Mouse (Mus musculus): ENCODE measurements at regions not wholly inside any gene's neighbourhood (a gene's known extent, or its start where the extent isn't known, plus 50 kb on each side); places are given as distances from the start of the nearest gene placed in this dataset.
A peak's percentile ranks its signal among the peaks of the same experiment; 100 is the strongest.

- H3K27me3 ChIP-seq, result no peaks in the 10 kb centered on the region
- ATAC-seq (no peak), DNase-seq (ENCODE audit: low read depth, low spot score) (no peak)
- ChIA-PET POLR2A (no interaction called here), CTCF (no interaction called here)
- no peak for TF ChIP-seq CTCF (IDR thresholded peaks at IDR 0.05)
- in situ Hi-C loops (cut with MboI; ENCODE audit: low pct_unique_long_range_greater_than_20kb), result no loop called here
Measured at GRCm38 (mm10) chr15:52898107-52898506, 986.6 kb upstream of the Gm7489 start.

- ChIA-PET CTCF (interaction anchor here (1.4 kb wide), 1 partner anchor 10 kb away, joined by 4 read pairs; no protein-coding TSS in a partner anchor), POLR2A (no interaction called here)
- ATAC-seq, result no peak
Measured at GRCm38 (mm10) chr15:52899403-52899802, 985.3 kb upstream of the Gm7489 start.

GRCm38 (mm10) chr15:52899822-52900221 is 984.9 kb upstream of the Gm7489 start:
- ATAC-seq (no peak), DNase-seq (ENCODE audit: low read depth, low spot score) (no peak)
- ChIA-PET CTCF (interaction anchor here (1.4 kb wide), 1 partner anchor 10 kb away, joined by 4 read pairs; no protein-coding TSS in a partner anchor), POLR2A (no interaction called here)
- H3K27me3 ChIP-seq, result no peaks in the 10 kb centered on the region
- no peak for TF ChIP-seq CTCF (IDR thresholded peaks at IDR 0.05)
- in situ Hi-C loops (cut with MboI; ENCODE audit: low pct_unique_long_range_greater_than_20kb), result no loop called here

More at GRCm38 (mm10) chr15:52899403-52899802, 985.3 kb upstream of the Gm7489 start:
- DNase-seq (ENCODE audit: low read depth, low spot score), result no peak
- no peak for TF ChIP-seq CTCF (IDR thresholded peaks at IDR 0.05)
- no peaks in the 10 kb centered on the region for H3K27me3 ChIP-seq
- in situ Hi-C loops (cut with MboI; ENCODE audit: low pct_unique_long_range_greater_than_20kb), result no loop called here

- no peaks in the 10 kb centered on the region for H3K27me3 ChIP-seq
- DNase-seq (ENCODE audit: low read depth, low spot score) (no peak), ATAC-seq (no peak)
- in situ Hi-C loops (cut with MboI; ENCODE audit: low pct_unique_long_range_greater_than_20kb), result no loop called here
- POLR2A ChIA-PET, result no interaction called here
- no peak for TF ChIP-seq CTCF (IDR thresholded peaks at IDR 0.05)
- CTCF ChIA-PET, result no interaction called here
Measured at GRCm38 (mm10) chr15:52905231-52905630, 979.5 kb upstream of the Gm7489 start.

GRCm38 (mm10) chr15:52907217-52907616 is 977.5 kb upstream of the Gm7489 start:
- ChIA-PET POLR2A (no interaction called here), CTCF (interaction anchor here (1.2 kb wide), 1 partner anchor 20 kb away, joined by 3 read pairs; no protein-coding TSS in a partner anchor)
- in situ Hi-C loops (cut with MboI; ENCODE audit: low pct_unique_long_range_greater_than_20kb), result no loop called here
- no peak for DNase-seq (ENCODE audit: low read depth, low spot score)
- TF ChIP-seq CTCF (IDR thresholded peaks at IDR 0.05), result peak; percentile 41
- H3K27me3 ChIP-seq, result no peaks in the 10 kb centered on the region
- ATAC-seq, result no peak

GRCm38 (mm10) chr15:52922277-52922676 is 962.4 kb upstream of the Gm7489 start:
- in situ Hi-C loops (cut with MboI; ENCODE audit: low pct_unique_long_range_greater_than_20kb), result no loop called here
- H3K27me3 ChIP-seq, result no peaks in the 10 kb centered on the region
- no peak for TF ChIP-seq CTCF (IDR thresholded peaks at IDR 0.05)
- ChIA-PET CTCF (interaction anchor here (1.9 kb wide), 1 partner anchor 21 kb away, joined by 4 read pairs; no protein-coding TSS in a partner anchor), POLR2A (no interaction called here)
- DNase-seq (ENCODE audit: low read depth, low spot score) (no peak), ATAC-seq (no peak)

GRCm38 (mm10) chr15:52928408-52928807 is 956.3 kb upstream of the Gm7489 start:
- CTCF ChIA-PET, result interaction anchor here (1.0 kb wide), 1 partner anchor 21 kb away, joined by 3 read pairs; no protein-coding TSS in a partner anchor

GRCm38 (mm10) chr15:52937138-52937537 is 947.6 kb upstream of the Gm7489 start:
- H3K27me3 ChIP-seq, result no peaks in the 10 kb centered on the region
- DNase-seq (ENCODE audit: low read depth, low spot score), result no peak
- no peak for ATAC-seq
- CTCF ChIA-PET, result no interaction called here
- POLR2A ChIA-PET, result no interaction called here
- in situ Hi-C loops (cut with MboI; ENCODE audit: low pct_unique_long_range_greater_than_20kb), result loop anchor here (25.0 kb wide), 1 partner anchor 750 kb away; no protein-coding TSS in a partner anchor
- no peak for TF ChIP-seq CTCF (IDR thresholded peaks at IDR 0.05)

More at GRCm38 (mm10) chr15:52928408-52928807, 956.3 kb upstream of the Gm7489 start:
- no peaks in the 10 kb centered on the region for H3K27me3 ChIP-seq
- in situ Hi-C loops (cut with MboI; ENCODE audit: low pct_unique_long_range_greater_than_20kb), result loop anchor here (5.0 to 25.0 kb wide), 2 partner anchors 414 to 759 kb away; no protein-coding TSS in a partner anchor
- TF ChIP-seq CTCF (IDR thresholded peaks at IDR 0.05), result no peak
- POLR2A ChIA-PET, result no interaction called here
- DNase-seq (ENCODE audit: low read depth, low spot score), result peak; percentile 92
- peak; percentile 98 for ATAC-seq

GRCm38 (mm10) chr15:52944592-52944991 is 940.1 kb upstream of the Gm7489 start:
- ChIA-PET CTCF (interaction anchor here (1.9 kb wide), 1 partner anchor 9 kb away, joined by 8 read pairs; no protein-coding TSS in a partner anchor), POLR2A (no interaction called here)
- H3K27me3 ChIP-seq, result no peaks in the 10 kb centered on the region
- ATAC-seq (no peak), DNase-seq (ENCODE audit: low read depth, low spot score) (no peak)
- no peak for TF ChIP-seq CTCF (IDR thresholded peaks at IDR 0.05)
- in situ Hi-C loops (cut with MboI; ENCODE audit: low pct_unique_long_range_greater_than_20kb), result loop anchor here (25.0 kb wide), 1 partner anchor 743 kb away; no protein-coding TSS in a partner anchor

- peak; percentile 24 for DNase-seq (ENCODE audit: low read depth, low spot score)
- ChIA-PET CTCF (no interaction called here), POLR2A (no interaction called here)
- H3K27me3 ChIP-seq, result no peaks in the 10 kb centered on the region
- in situ Hi-C loops (cut with MboI; ENCODE audit: low pct_unique_long_range_greater_than_20kb), result loop anchor here (25.0 kb wide), 1 partner anchor 739 kb away; no protein-coding TSS in a partner anchor
- peak; percentile 79 for ATAC-seq
- TF ChIP-seq CTCF (IDR thresholded peaks at IDR 0.05), result no peak
Measured at GRCm38 (mm10) chr15:52948196-52948595, 936.5 kb upstream of the Gm7489 start.

GRCm38 (mm10) chr15:52953480-52953879 is 931.2 kb upstream of the Gm7489 start:
- ATAC-seq, result no peak
- TF ChIP-seq CTCF (IDR thresholded peaks at IDR 0.05), result no peak
- CTCF ChIA-PET, result interaction anchor here (2.4 kb wide), 1 partner anchor 10 kb away, joined by 8 read pairs; no protein-coding TSS in a partner anchor
- DNase-seq (ENCODE audit: low read depth, low spot score), result no peak
- POLR2A ChIA-PET, result no interaction called here
- no peaks in the 10 kb centered on the region for H3K27me3 ChIP-seq
- in situ Hi-C loops (cut with MboI; ENCODE audit: low pct_unique_long_range_greater_than_20kb), result no loop called here

All from Patski (cell line).